Mouse (Mus musculus): ENCODE measurements around the gene Dnah2.

DNA sequence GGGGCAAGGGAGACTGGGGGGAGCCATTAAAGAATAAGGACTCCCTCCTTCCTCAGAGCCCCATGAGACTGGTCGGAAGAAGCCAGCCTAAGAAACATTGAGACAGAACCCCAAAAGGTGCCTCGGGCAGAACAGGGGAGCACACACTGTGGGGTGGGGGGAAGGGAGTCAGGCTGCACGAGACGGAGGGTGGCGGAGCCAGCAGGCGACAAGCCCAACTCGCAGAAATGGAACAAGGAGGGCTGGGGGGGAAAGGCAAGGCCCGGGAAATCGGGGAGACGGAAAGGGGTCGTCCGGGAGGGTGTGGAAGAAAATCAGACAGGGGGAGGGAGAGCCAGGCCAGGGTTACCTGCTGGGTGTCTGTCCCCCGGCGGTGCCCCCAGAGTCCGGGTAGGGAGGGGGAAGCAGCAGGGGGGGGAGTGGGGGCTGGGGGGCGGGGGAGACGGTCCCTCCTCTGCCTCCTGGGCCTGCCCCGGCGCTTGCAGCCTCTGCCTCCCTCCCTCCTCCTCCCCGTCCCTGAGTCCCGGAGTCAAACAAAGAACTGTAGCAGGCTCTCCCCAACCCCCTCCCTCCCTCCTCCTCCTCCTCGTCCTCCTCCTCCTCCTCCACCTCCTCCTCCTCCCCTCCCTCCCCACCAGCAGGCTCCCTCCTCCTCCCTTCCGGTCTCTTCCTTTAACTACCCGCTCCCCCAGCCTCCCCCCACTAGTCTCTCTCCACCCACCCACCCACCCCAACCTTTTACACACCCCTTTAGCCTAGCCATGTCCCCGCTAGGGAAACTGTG lies 133.1 kb downstream of the Dnah2 start:
- TF ChIP-seq CTCF (IDR thresholded peaks at IDR 0.05) (no peak), POLR2A (IDR thresholded peaks at IDR 0.05; ENCODE audit: insufficient read depth, low read depth, low read length) (no peak)

Measured in heart, adult 2 months (tissue).